Mouse (Mus musculus) liver, adult 2 months (tissue): ENCODE measurements around the gene Slc2a5. TPM values are rescaled to one million over a fixed set of nuclear protein-coding genes. Genes with fewer than 3 reads are reported as not detected.

Experiments used
- DNase-seq: peaks from one replicate; pipeline ENCODE4 v3.0.0-alpha.2; 2011; ENCODE audit warnings: low read depth, low spot score; ENCODE audit errors: extremely low read depth
- H3K27ac ChIP-seq: fragments of 200-500 bp; replicated peaks from 2 replicates; pipeline ENCODE4 v1.5.1; 2012; ENCODE audit warnings: low read depth, mild to moderate bottlenecking, control low read depth, inconsistent platforms, low read length; ENCODE audit not compliant: insufficient read depth
- H3K27me3 ChIP-seq: fragments of 200-500 bp; 2 replicates; pipeline ENCODE4 v1.6.1; 2012; ENCODE audit warnings: mild to moderate bottlenecking, moderate library complexity, low read length, inconsistent platforms; ENCODE audit not compliant: control insufficient read depth, insufficient read depth
- H3K36me3 ChIP-seq: fragments of 200-500 bp; 2 replicates; pipeline ENCODE4 v1.6.1; 2012; ENCODE audit warnings: low read length, inconsistent platforms; ENCODE audit not compliant: control insufficient read depth, insufficient read depth
- H3K4me1 ChIP-seq: fragments of 200-500 bp; 2 replicates; pipeline ENCODE4 v1.6.1; 2011; ENCODE audit warnings: low read length; ENCODE audit not compliant: control insufficient read depth, insufficient read depth
- H3K4me3 ChIP-seq: fragments of 200-500 bp; 2 replicates; pipeline ENCODE4 v1.5.1; 2011; ENCODE audit warnings: low read depth, mild to moderate bottlenecking, control low read depth, low read length, moderate library complexity; ENCODE audit not compliant: insufficient read depth
- H3K79me2 ChIP-seq: fragments of 200-500 bp; 2 replicates; pipeline ENCODE4 v1.6.1; 2012; ENCODE audit warnings: inconsistent platforms, mild to moderate bottlenecking, low read length, moderate library complexity; ENCODE audit not compliant: control insufficient read depth, insufficient read depth
- H3K9ac ChIP-seq: fragments of 200-500 bp; 2 replicates; pipeline ENCODE4 v1.6.1; 2012; ENCODE audit warnings: low read depth, mild to moderate bottlenecking, control low read depth, inconsistent platforms, low read length
- CTCF ChIP-seq: fragments of 200-500 bp; IDR thresholded peaks from 2 replicates; pipeline ENCODE4 v1.5.1; 2011; ENCODE audit warnings: low read depth, low read length, control low read depth
- POLR2A ChIP-seq: fragments of 200-500 bp; IDR thresholded peaks from 2 replicates; pipeline ENCODE4 v1.6.1; 2011; ENCODE audit warnings: low read length, control low read depth; ENCODE audit not compliant: insufficient read depth; ENCODE audit errors: extremely low read depth
- WGBS: fragments of 180-500 bp; shearing (Covaris S2); methylation state at CpG from one replicate; pipeline ENCODE4 v1.1.7; 2018; 5-methylcytosine and 5-hydroxymethylcytosine counted together
- polyA plus RNA-seq: library from polyadenylated mRNA; depleted of rRNA; stranded (reverse); fragments of >200 nt; gene quantifications from 2 replicates; pipeline ENCODE4 v1.2.3, GENCODE M21; 2012
- total RNA-seq: library from RNA; depleted of rRNA; stranded (reverse); fragments of >200 nt; gene quantifications from 2 replicates; pipeline ENCODE4 v1.2.3, GENCODE M21; 2014

Gene Slc2a5
- total and polyA plus RNA-seq, 2 experiments: 2.9 to 7.8 TPM

GRCm38 (mm10) chr4:150087890-150088530 lies 31.1 kb upstream of the Slc2a5 start:
- Histone ChIP-seq H3K79me2 (no peaks in the 10 kb centered on the region), H3K27ac (peak overlapping the region; percentile 42), H3K27me3 (no peaks in the 10 kb centered on the region), H3K36me3 (no peaks in the 10 kb centered on the region), H3K9ac (peak overlapping the region; percentile 88), H3K4me3 (peak overlapping the region; percentile 74), H3K4me1 (no peaks in the 10 kb centered on the region)
- 19% methylated on average over 29 of the region's 29 CpGs for WGBS
- DNase-seq: no peak
- TF ChIP-seq POLR2A (no peak), CTCF (no peak)

GRCm38 (mm10) chr4:150089121-150089520 lies 30.0 kb upstream of the Slc2a5 start:
- DNase-seq: no peak
- Histone ChIP-seq H3K36me3 (no peaks in the 10 kb centered on the region), H3K4me3 (no peak overlapping the region), H3K9ac (no peak overlapping the region), H3K27me3 (no peaks in the 10 kb centered on the region), H3K4me1 (no peaks in the 10 kb centered on the region; the same call in 1 of the 2 replicates), H3K79me2 (no peaks in the 10 kb centered on the region), H3K27ac (no peak overlapping the region)
- 70% methylated on average over 10 of the region's 10 CpGs for WGBS
- TF ChIP-seq POLR2A (no peak), CTCF (no peak)

- no peak for DNase-seq
- Histone ChIP-seq H3K4me3 (no peak overlapping the region), H3K9ac (no peak overlapping the region), H3K27me3 (no peaks in the 10 kb centered on the region), H3K79me2 (no peaks in the 10 kb centered on the region), H3K27ac (no peak overlapping the region), H3K36me3 (no peaks in the 10 kb centered on the region), H3K4me1 (no peaks in the 10 kb centered on the region; the same call in 1 of the 2 replicates)
- TF ChIP-seq CTCF: peak; percentile 85
- TF ChIP-seq POLR2A: no peak
- 86% methylated on average over 18 of the region's 18 CpGs for WGBS
Observed at GRCm38 (mm10) chr4:150091887-150092582, 27.0 kb upstream of the Slc2a5 start.

DNA sequence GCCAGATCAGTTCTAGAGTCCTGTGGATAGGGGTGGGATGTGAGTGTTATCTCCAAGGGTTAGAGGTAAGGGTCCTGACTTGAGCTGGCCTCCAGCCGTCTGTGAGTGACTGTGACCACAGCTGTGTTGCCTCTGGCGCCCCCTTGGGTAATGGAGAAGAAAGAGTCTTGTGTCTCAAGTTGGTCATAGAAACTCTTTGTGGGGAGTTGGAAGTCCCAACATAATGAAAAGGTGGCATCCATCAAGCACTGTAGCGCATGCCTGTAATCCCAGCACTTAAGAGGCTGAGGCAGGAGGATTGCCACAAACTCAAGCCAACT lies 26.5 kb upstream of the Slc2a5 start:
- H3K27me3 ChIP-seq: no peaks in the 10 kb centered on the region
- DNase-seq: no peak
- H3K79me2 ChIP-seq: no peaks in the 10 kb centered on the region
- WGBS: 65% methylated on average over 3 of the region's 3 CpGs
- no peaks in the 10 kb centered on the region for H3K36me3 ChIP-seq
- H3K27ac ChIP-seq: no peak overlapping the region
- H3K9ac ChIP-seq: no peak overlapping the region
- H3K4me3 ChIP-seq: no peak overlapping the region
- H3K4me1 ChIP-seq: no peaks in the 10 kb centered on the region; the same call in 1 of the 2 replicates
- TF ChIP-seq POLR2A (no peak), CTCF (peak; percentile 34; the same call in 1 of the 2 replicates)

- TF ChIP-seq POLR2A: no peak
- no peak for TF ChIP-seq CTCF
- Histone ChIP-seq H3K4me3 (no peak overlapping the region), H3K9ac (no peak overlapping the region), H3K27ac (no peak overlapping the region), H3K27me3 (no peaks in the 10 kb centered on the region), H3K4me1 (no peaks in the 10 kb centered on the region; the same call in 1 of the 2 replicates), H3K79me2 (no peaks in the 10 kb centered on the region), H3K36me3 (no peaks in the 10 kb centered on the region)
- WGBS: 72% methylated on average over 12 of the region's 12 CpGs
- no peak for DNase-seq
Observed at GRCm38 (mm10) chr4:150093560-150094462, 25.3 kb upstream of the Slc2a5 start.
